Mouse (Mus musculus) hindbrain, postnatal 0 days (tissue): ENCODE results near the gene Polr3h. TPM values are rescaled to one million over a fixed set of nuclear protein-coding genes. Genes with fewer than 3 reads are reported as not detected.

ENCODE experiments used
- ATAC-seq: fragments of 200-750 bp; cut with Nextera tagmentation; 2 replicates; pipeline ENCODE4 v1.8.0; 2017; ENCODE audit warnings: mild to moderate bottlenecking, moderate TSS enrichment, moderate library complexity
- DNase-seq: peaks from one replicate; pipeline ENCODE4 v3.0.0-alpha.2; 2015; ENCODE audit warnings: low spot score
- H3K27ac ChIP-seq: fragments of 300-500 bp; sonication (generic); 2 replicates; pipeline ENCODE4 v1.5.1; 2014; ENCODE audit warnings: mild to moderate bottlenecking
- H3K27me3 ChIP-seq: fragments of 300-500 bp; sonication (generic); 2 replicates; pipeline ENCODE4 v1.6.1; 2014; ENCODE audit warnings: low read length, mixed read lengths; ENCODE audit not compliant: insufficient read depth
- H3K36me3 ChIP-seq: fragments of 300-500 bp; sonication (generic); 2 replicates; pipeline ENCODE4 v1.6.1; 2014; ENCODE audit warnings: low read length, mixed read lengths; ENCODE audit not compliant: insufficient read depth
- H3K4me1 ChIP-seq: fragments of 300-500 bp; sonication (generic); 2 replicates; pipeline ENCODE4 v1.6.1; 2014; ENCODE audit warnings: antibody characterized with exemption, low read length, mixed read lengths; ENCODE audit not compliant: insufficient read depth
- H3K4me2 ChIP-seq: fragments of 300-500 bp; sonication (generic); 2 replicates; pipeline ENCODE4 v1.6.1; 2014; ENCODE audit warnings: low read depth, mild to moderate bottlenecking, low read length, moderate library complexity, mixed read lengths
- H3K4me3 ChIP-seq: fragments of 300-500 bp; sonication (generic); 2 replicates; pipeline ENCODE4 v1.5.1; 2014; ENCODE audit warnings: low read length
- H3K9ac ChIP-seq: fragments of 300-500 bp; sonication (generic); replicated peaks from 2 replicates; pipeline ENCODE4 v1.6.1; 2014; ENCODE audit warnings: mild to moderate bottlenecking, low read length, moderate library complexity, mixed read lengths
- H3K9me3 ChIP-seq: fragments of 300-500 bp; sonication (generic); 2 replicates; pipeline ENCODE4 v1.6.1; 2016; ENCODE audit warnings: low read length, mixed read lengths
- CTCF ChIP-seq: IDR thresholded peaks from 2 replicates; pipeline ENCODE4 v1.5.1; 2016; ENCODE audit warnings: antibody characterized with exemption, control low read depth, low read depth
- WGBS: fragments of 180-500 bp; shearing (Covaris S2); extraction: QIAGEN DNeasy Blood & Tissue Kit; methylation state at CpG from one replicate; pipeline ENCODE4 v1.1.7; 2014; 5-methylcytosine and 5-hydroxymethylcytosine counted together
- polyA plus RNA-seq: library from polyadenylated mRNA; unstranded; fragments of >200 nt; fragmentation: Nextera tagmentation; extraction: Ambion mirVana; gene quantifications from 2 replicates; pipeline ENCODE4 v1.2.1, GENCODE M21; 2015
- total RNA-seq: library from RNA; depleted of rRNA; stranded (reverse); fragments of >200 nt; gene quantifications from 2 replicates; pipeline ENCODE4 v1.2.3, GENCODE M21; 2014

Gene Polr3h
- total and polyA plus RNA-seq, 2 experiments from 2014 or later = 47.2 to 101 TPM

DNA sequence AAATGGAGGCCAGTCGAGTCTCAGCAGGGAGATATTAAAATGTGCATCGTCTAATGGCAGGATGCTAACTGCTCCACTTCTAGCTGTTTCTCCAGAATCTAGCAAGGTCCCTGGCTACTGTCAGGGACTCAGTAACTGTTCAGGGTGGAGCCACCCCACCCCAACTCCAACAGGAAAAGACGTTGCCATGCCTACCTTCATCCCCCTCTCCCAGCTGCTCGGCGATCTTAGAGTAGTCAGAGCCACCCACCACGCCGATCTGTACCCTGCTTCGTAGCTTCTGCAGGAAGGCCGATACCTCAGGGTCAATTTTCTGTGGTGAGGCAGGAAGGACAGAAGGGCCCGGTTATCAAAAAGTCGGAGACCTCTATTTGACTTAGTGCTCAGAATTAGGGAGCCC is 31.6 kb upstream of the Polr3h start:
- Histone ChIP-seq H3K4me2 (no peak overlapping the region), H3K4me3 (no peak overlapping the region), H3K36me3 (peaks cover 20% of the 10 kb centered on the region; the same call in 1 of the 2 replicates), H3K4me1 (no peaks in the 10 kb centered on the region), H3K9ac (no peak overlapping the region), H3K9me3 (no peaks in the 10 kb centered on the region), H3K27me3 (no peaks in the 10 kb centered on the region), H3K27ac (no peak overlapping the region)
- no peak for TF ChIP-seq CTCF
- DNase-seq = no peak
- WGBS = 87% methylated on average over 11 of the region's 11 CpGs
- no peak for ATAC-seq

- Histone ChIP-seq H3K9me3 (no peaks in the 10 kb centered on the region), H3K4me1 (no peaks in the 10 kb centered on the region), H3K9ac (no peak overlapping the region), H3K4me3 (no peak overlapping the region), H3K36me3 (peaks cover 20% of the 10 kb centered on the region; the same call in 1 of the 2 replicates), H3K27ac (no peak overlapping the region), H3K27me3 (no peaks in the 10 kb centered on the region), H3K4me2 (no peak overlapping the region)
- peak; percentile 92 for TF ChIP-seq CTCF
- ATAC-seq (no peak), DNase-seq (peak; percentile 68)
- WGBS = 52% methylated on average over 8 of the region's 8 CpGs
These were observed 30.4 kb upstream of the Polr3h start for GRCm38 (mm10) chr15:81956457-81956856.

- H3K36me3 ChIP-seq = peaks cover 29% of the 10 kb centered on the region; the same call in 1 of the 2 replicates
- H3K4me1 ChIP-seq = no peaks in the 10 kb centered on the region
- no peak for DNase-seq
These were observed 29.4 kb upstream of the Polr3h start for GRCm38 (mm10) chr15:81955414-81955813.

GRCm38 (mm10) chr15:81954716-81955115 is 28.7 kb upstream of the Polr3h start:
- 90% methylated on average over 6 of the region's 6 CpGs for WGBS
- H3K4me2 ChIP-seq = no peak overlapping the region
- H3K9ac ChIP-seq = no peak overlapping the region
- TF ChIP-seq CTCF = no peak
- H3K4me1 ChIP-seq = no peaks in the 10 kb centered on the region
- DNase-seq (no peak), ATAC-seq (no peak)
- H3K9me3 ChIP-seq = no peaks in the 10 kb centered on the region
- no peak overlapping the region for H3K4me3 ChIP-seq
- peaks cover 36% of the 10 kb centered on the region; the same call in 1 of the 2 replicates for H3K36me3 ChIP-seq
- no peak overlapping the region for H3K27ac ChIP-seq
- no peaks in the 10 kb centered on the region for H3K27me3 ChIP-seq

More at GRCm38 (mm10) chr15:81955414-81955813, 29.4 kb upstream of the Polr3h start:
- no peak for ATAC-seq
- Histone ChIP-seq H3K9ac (no peak overlapping the region), H3K4me2 (no peak overlapping the region), H3K27ac (no peak overlapping the region), H3K4me3 (no peak overlapping the region), H3K9me3 (no peaks in the 10 kb centered on the region), H3K27me3 (no peaks in the 10 kb centered on the region)
- no peak for TF ChIP-seq CTCF
- 94% methylated on average over 15 of the region's 15 CpGs for WGBS

- WGBS = 94% methylated on average over 9 of the region's 9 CpGs
- Histone ChIP-seq H3K4me2 (no peak overlapping the region), H3K9me3 (no peaks in the 10 kb centered on the region), H3K4me3 (no peak overlapping the region), H3K9ac (no peak overlapping the region), H3K4me1 (no peaks in the 10 kb centered on the region), H3K27ac (no peak overlapping the region), H3K36me3 (peaks cover 42% of the 10 kb centered on the region; the same call in 1 of the 2 replicates), H3K27me3 (no peaks in the 10 kb centered on the region)
- ATAC-seq = no peak
- no peak for TF ChIP-seq CTCF
- DNase-seq = no peak
These were observed 28.1 kb upstream of the Polr3h start for GRCm38 (mm10) chr15:81954151-81954583.

DNA sequence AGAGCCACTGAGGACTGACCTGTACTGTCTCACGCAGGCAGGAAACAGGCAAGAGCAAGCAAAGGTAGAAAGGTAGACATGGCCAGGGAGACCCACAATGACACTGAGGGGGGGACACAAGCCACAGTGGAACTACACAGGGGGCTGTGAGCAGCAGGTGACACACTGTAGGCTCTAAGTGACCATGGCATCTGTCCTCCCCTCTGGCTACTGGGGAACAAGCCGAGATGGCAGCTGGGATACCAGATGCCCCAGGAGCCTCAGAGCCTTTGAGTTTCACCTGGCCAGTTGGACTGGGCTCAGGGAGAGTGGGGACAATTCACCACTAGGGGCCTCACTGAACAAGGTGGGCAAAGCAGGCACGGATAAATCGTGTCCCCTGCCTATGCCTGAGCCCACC is 26.3 kb upstream of the Polr3h start:
- Histone ChIP-seq H3K36me3 (peaks cover 43% of the 10 kb centered on the region; the same call in 1 of the 2 replicates), H3K27me3 (no peaks in the 10 kb centered on the region), H3K4me3 (no peak overlapping the region), H3K27ac (no peak overlapping the region), H3K9ac (no peak overlapping the region), H3K9me3 (no peaks in the 10 kb centered on the region), H3K4me2 (no peak overlapping the region), H3K4me1 (no peaks in the 10 kb centered on the region)
- WGBS = 74% methylated on average over 4 of the region's 4 CpGs
- DNase-seq (no peak), ATAC-seq (no peak)
- peak; percentile 20; the same call in 1 of the 2 replicates for TF ChIP-seq CTCF

GRCm38 (mm10) chr15:81951159-81951558 is 25.1 kb upstream of the Polr3h start:
- H3K9me3 ChIP-seq = no peaks in the 10 kb centered on the region
- no peak overlapping the region for H3K27ac ChIP-seq
- no peak overlapping the region for H3K4me3 ChIP-seq
- peak; percentile 8; the same call in 1 of the 2 replicates for ATAC-seq
- H3K4me1 ChIP-seq = no peaks in the 10 kb centered on the region
- WGBS = 85% methylated on average over 9 of the region's 9 CpGs
- TF ChIP-seq CTCF = peak; percentile 22; the same call in 1 of the 2 replicates
- no peak for DNase-seq
- no peak overlapping the region for H3K9ac ChIP-seq
- no peak overlapping the region for H3K4me2 ChIP-seq
- H3K27me3 ChIP-seq = no peaks in the 10 kb centered on the region
- H3K36me3 ChIP-seq = peaks cover 50% of the 10 kb centered on the region; the same call in 1 of the 2 replicates
